ENCODE assay signal across 8 mouse cellular contexts in genomic region chr1:177806772-177807171, GRCm38 (mm10). TPM values are rescaled to one million over a fixed set of nuclear protein-coding genes. Genes with fewer than 3 reads are reported as not detected.
DNase-seq lines count a peak whose midpoint lies in the region; ATAC-seq and TF ChIP-seq lines count a peak whose summit lies in the region.
"Not testable (repeated sequence)": the region's sequence is repeated elsewhere in the genome, so short reads cannot be mapped to it uniquely, and the experiment has no call there.

No protein-coding gene starts in this region.

- not testable (repeated sequence) for H3K27ac ChIP-seq in CH12.LX (ENCODE audit: insufficient read depth, low read depth); heart, adult 2 months; neural tube, embryonic 11.5 days (ENCODE audit: low read depth, low read length)

- WGBS in heart, adult 2 months = 33% methylated on average over 1 of the region's 1 CpGs
- WGBS in neural tube, embryonic 11.5 days = 33% methylated on average over 1 of the region's 1 CpGs

- not testable (repeated sequence) for H3K79me2 ChIP-seq in CH12.LX (replicated peaks; ENCODE audit: control insufficient read depth, extremely low read depth, insufficient read depth, poor library complexity, severe bottlenecking); heart, adult 2 months (replicated peaks; ENCODE audit: control insufficient read depth, insufficient read depth, low read length)

- H3K9me3 ChIP-seq in CH12.LX (replicated peaks; ENCODE audit: low read length); neural tube, embryonic 11.5 days (ENCODE audit: control insufficient read depth, low read length): not testable (repeated sequence)

- TF ChIP-seq POLR2A in CH12.LX (IDR thresholded peaks at IDR 0.05; ENCODE audit: low read depth, low read length); heart, adult 2 months (IDR thresholded peaks at IDR 0.05; ENCODE audit: insufficient read depth, low read depth, low read length): not testable (repeated sequence)

- not testable (repeated sequence) for H3K4me2 ChIP-seq in CH12.LX (ENCODE audit: insufficient read depth, low read depth, poor library complexity, severe bottlenecking); neural tube, embryonic 11.5 days (ENCODE audit: low read depth)

- dilution Hi-C loops in CH12.LX (cut with MboI; ENCODE audit: extremely low pct_ligation_motif_present, extremely low pct_unique_long_range_greater_than_20kb, low sequenced_read_pairs) = not testable (repeated sequence)

- intact Hi-C loops in heart, adult 2 months (cut with DNase I) = not testable (repeated sequence)

- DNase-seq in CH12.LX (ENCODE audit: extremely low read depth) = peak; percentile 58
- DNase-seq in adrenal gland, postnatal 10 days = peak; percentile 33
- peak; percentile 12 for DNase-seq in embryo, embryonic 9.5 days (ENCODE audit: extremely low spot score)
- DNase-seq in heart, adult 2 months = not testable (repeated sequence)
- DNase-seq in kidney, postnatal 4 days = peak; percentile 50 to 56
- DNase-seq in lung, postnatal 10 days = peak; percentile 18
- peak; percentile 20 for DNase-seq in neural tube, embryonic 11.5 days (ENCODE audit: low spot score)
- peak; percentile 66 for DNase-seq in thymus, postnatal 14 days

- peak in 1 of 2 experiments; percentile 56; a peak in 3 of 4 replicates for TF ChIP-seq CTCF in CH12.LX (conservative IDR thresholded peaks at IDR 0.05 in 1 of 2, IDR thresholded peaks at IDR 0.05 in 1 of 2; ENCODE audit: low read depth in 2 of 2, low read length in 2 of 2)
- TF ChIP-seq CTCF in heart, adult 2 months (IDR thresholded peaks at IDR 0.05) = peak; percentile 47

- not testable (repeated sequence) for H3K4me3 ChIP-seq in CH12.LX (replicated peaks in 1 of 3; ENCODE audit: low read depth in 2 of 3, low read length in 2 of 3, poor library complexity in 1 of 3); heart, adult 2 months; neural tube, embryonic 11.5 days (ENCODE audit: low read depth, low read length)

- H3K36me3 ChIP-seq in CH12.LX (replicated peaks in 1 of 2; ENCODE audit: control insufficient read depth in 1 of 2, insufficient read depth in 1 of 2, low read length in 1 of 2); heart, adult 2 months (ENCODE audit: control insufficient read depth, insufficient read depth, low read length); neural tube, embryonic 11.5 days (ENCODE audit: control insufficient read depth, insufficient read depth, low read length): not testable (repeated sequence)

- in situ Hi-C loops in CH12.LX (cut with MboI; ENCODE audit: low pct_ligation_motif_present, low pct_unique_long_range_greater_than_20kb, low sequenced_read_pairs) = not testable (repeated sequence)

- not testable (repeated sequence) for TF ChIP-seq EP300 in CH12.LX (IDR thresholded peaks at IDR 0.05; ENCODE audit: low read length); heart, adult 2 months (IDR thresholded peaks at IDR 0.05; ENCODE audit: insufficient read depth, low read depth, low read length)

- peak; percentile 24 for TF ChIP-seq RAD21 in CH12.LX (IDR thresholded peaks at IDR 0.05; ENCODE audit: low read depth, low read length)

- not testable (repeated sequence) for H3K9ac ChIP-seq in CH12.LX (ENCODE audit: insufficient read depth, low read depth); heart, adult 2 months (ENCODE audit: low read depth, low read length); neural tube, embryonic 11.5 days (ENCODE audit: low read length)

- not testable (repeated sequence) for H3K4me1 ChIP-seq in CH12.LX (ENCODE audit: control insufficient read depth in 1 of 2, insufficient read depth in 2 of 2); heart, adult 2 months (ENCODE audit: control insufficient read depth, insufficient read depth, low read length); neural tube, embryonic 11.5 days (ENCODE audit: control insufficient read depth, insufficient read depth, low read length)

- not testable (repeated sequence) for H3K27me3 ChIP-seq in CH12.LX (replicated peaks); heart, adult 2 months (ENCODE audit: control insufficient read depth, insufficient read depth, low read length); neural tube, embryonic 11.5 days (ENCODE audit: control insufficient read depth, insufficient read depth, low read length)

- ATAC-seq in neural tube, embryonic 11.5 days (ENCODE audit: insufficient read depth, low FRiP score, low TSS enrichment) = not testable (repeated sequence)

TF ChIP-seq in CH12.LX, 34 proteins besides CTCF, POLR2A, EP300 and RAD21:
- peak; percentile 4; the same call in 1 of the 2 replicates for TF ChIP-seq SMC3 (IDR thresholded peaks at IDR 0.05; ENCODE audit: low read depth, low read length)

RNA-seq across cellular contexts. Expression of gene Adss, which starts 10.5 kb away (rescaled TPM):
- total RNA-seq in CH12.LX (2012; rRNA removed) (45.2 and 54.1 TPM in 2 replicates), CH12.LX (2014; rRNA removed) (105 and 120 TPM in 2 replicates)
- 88.2 and 95.5 TPM in 2 replicates for polyA plus RNA-seq in CH12.LX (2012; ENCODE audit: insufficient read length, low read depth)
- total RNA-seq in adrenal gland, postnatal 10 days (2021) = 10 to 100 TPM; 48.6 to 54.8 TPM
- total RNA-seq in heart, adult 2 months (2021) = 1 to 10 TPM; 6.6 to 7.8 TPM
- polyA plus RNA-seq in heart, adult 2 months (2012; rRNA removed) = 4.3 and 6.6 TPM in 2 replicates
- 58.7 and 59.6 TPM in 2 replicates for polyA plus RNA-seq in neural tube, embryonic 11.5 days (2014; fragmentation: Nextera tagmentation; extraction: Ambion mirVana)

Comparison
In these comparisons a context has a peak if more than half of its experiments do, and no peak if none do; other contexts are left out.
1. RNA of gene Adss, which starts 10.5 kb away (total RNA-seq): 45.2 to 120 TPM in CH12.LX and 48.6 to 54.8 TPM in adrenal gland, postnatal 10 days; 6.6 to 7.8 TPM in heart, adult 2 months; every median in the first group is over 4 times any median in the second.